Mouse (Mus musculus) heart, adult 8-10 months (tissue): ENCODE measurements around the gene Slc46a2. TPM values are rescaled to one million over a fixed set of nuclear protein-coding genes. Genes with fewer than 3 reads are reported as not detected.

Experiments used
- DNase-seq: peaks from one replicate; pipeline ENCODE4 v3.0.0; 2022; ENCODE audit warnings: low spot score
- total RNA-seq, 4 experiments: library from RNA; stranded (reverse); gene quantifications; 2 replicates each; pipeline ENCODE4 v1.2.4; 2022

Gene Slc46a2
- total RNA-seq, 4 experiments from 2014 or later = 0.09 to 0.14 TPM; not detected in 2

DNA sequence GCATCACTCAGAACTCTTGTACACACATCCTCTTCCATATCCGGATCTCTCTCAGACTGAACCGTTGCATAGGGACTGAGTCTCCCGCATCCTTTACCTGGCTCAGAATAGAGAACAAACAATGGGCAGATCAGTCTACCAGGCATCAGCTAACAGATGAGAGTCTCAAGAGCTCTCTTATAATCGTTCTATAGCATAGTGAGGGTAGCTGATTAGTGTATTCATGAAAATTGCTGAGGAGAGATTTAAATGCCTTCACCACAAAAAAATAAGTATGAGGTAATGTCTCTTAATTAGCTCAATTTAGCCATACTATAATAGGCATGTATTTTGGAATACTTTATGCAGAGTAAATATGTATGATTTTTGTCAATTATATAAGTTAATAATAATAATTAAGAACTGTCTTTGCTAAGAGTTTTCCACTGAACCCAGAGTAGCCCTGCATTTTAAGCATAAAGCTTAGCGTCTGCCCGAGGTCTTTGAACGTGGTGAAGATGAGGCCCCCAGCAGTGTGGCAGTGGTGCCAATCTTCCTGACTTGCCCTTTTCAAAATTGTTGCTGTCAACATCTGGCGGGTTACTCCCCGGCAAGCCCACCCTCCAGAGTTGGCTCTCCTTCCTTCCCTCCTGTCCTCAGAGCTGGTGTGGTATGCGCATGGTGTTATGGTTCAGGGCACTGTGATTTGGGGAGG, 23.0 kb downstream of the Slc46a2 start:
- DNase-seq = no peak

DNA sequence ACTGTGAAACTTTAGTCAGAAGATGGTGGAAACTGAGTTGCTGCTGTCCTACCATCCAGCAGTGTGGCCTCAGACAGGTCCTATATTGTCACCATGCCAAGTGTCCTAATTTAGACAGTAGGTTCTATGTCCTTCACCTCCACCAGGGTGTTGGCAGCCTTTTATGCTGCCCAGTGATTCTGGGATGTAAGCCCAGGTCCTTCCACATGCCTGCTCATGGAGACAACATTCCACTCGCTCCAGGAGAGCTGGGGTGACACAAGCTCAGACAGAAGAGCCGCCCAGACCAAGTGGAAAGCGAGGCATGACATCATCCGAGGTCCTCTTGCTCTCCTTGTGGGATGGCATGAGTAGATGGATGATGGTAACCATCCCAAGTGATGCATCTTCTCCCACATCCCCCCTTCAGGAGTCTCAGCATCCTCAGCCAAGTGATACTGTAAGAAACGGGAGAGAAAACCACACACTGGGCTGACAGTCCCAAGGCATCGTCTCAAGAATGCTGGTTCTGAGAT, 24.7 kb downstream of the Slc46a2 start:
- DNase-seq = peak; percentile 57

DNA sequence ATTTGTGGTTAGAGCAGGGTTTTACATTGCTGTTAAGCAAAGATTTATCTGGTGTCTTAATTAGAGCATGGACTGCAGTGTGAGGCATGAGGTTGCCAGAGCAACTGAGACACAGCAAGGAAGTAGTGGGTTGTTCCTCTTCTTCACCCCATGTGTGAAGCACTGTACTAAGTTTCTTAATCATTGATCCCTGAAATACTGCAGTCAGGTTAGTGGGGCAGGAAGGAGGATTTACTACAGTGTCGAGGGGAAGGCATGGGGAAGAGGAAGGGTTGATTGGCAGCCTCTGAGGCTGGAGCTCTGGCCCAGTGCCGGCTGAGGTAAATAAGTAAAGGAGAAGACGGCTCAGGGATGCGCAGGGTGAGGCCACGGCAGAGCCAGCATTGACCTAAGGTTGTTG, 26.8 kb downstream of the Slc46a2 start:
- DNase-seq = no peak

DNA sequence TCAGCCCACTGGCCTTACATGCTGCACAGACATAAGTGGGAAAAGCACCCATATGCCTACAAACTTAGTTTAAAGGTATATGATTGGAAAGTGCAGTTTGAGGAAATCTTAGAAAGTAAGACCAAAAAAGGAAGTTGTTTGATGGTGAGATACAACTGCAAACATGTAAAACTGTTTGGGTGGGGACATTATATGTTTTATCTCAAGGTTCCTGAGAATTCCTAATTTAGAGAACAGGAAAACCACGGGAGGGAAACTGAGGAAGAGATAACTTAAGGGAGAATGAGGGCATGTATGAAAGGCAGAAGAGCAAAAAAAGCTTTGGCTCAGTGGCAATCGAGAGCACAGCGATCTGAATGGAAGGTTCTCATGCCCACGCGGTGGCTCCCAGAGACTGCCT, 27.8 kb downstream of the Slc46a2 start:
- no peak for DNase-seq

DNA sequence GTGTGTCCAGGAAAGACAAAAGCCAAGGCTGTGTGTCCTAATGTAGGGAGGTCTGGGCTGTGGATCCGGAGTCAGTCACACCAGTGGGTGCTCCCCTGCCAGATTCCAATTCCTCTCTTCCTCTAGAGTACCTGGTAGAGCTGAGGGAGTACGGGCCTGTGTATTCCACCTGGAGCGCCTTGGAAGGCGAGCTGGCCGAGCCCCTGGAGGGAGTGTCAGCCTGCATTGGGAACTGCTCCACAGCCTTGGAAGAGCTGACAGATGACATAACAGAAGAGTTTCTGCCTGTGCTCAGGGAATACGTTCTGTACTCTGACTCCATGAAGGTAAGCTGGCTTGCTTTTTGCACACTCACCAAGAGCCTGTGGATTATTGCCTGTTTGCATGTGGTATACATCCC, 28.6 kb downstream of the Slc46a2 start:
- no peak for DNase-seq

DNA sequence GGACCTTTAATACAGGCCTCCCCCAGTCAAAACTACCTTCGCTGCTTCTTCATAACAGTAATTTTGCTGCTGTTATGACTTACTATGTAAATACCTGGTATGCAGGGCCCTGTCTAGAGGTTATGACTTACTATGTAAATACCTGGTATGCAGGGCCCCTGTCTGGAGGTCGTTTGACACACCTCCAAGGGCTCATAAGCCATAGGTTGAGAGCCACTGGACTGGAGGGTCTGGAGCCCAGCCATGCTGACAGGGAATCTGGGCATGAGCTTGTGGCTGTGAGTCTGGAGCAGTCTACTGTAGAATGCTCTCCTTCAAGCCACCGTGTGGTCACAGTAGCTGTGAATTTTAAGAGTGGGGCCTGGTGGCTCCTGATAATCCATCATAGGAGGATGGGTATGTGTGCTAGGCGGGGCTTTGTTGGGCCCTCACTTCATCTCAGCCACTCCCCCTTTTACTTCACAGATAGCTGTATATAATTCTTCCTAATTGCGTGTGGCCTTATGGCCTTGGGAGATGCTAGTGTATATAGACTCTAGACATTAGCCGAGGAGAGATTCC, 30.6 kb downstream of the Slc46a2 start:
- DNase-seq = no peak

DNA sequence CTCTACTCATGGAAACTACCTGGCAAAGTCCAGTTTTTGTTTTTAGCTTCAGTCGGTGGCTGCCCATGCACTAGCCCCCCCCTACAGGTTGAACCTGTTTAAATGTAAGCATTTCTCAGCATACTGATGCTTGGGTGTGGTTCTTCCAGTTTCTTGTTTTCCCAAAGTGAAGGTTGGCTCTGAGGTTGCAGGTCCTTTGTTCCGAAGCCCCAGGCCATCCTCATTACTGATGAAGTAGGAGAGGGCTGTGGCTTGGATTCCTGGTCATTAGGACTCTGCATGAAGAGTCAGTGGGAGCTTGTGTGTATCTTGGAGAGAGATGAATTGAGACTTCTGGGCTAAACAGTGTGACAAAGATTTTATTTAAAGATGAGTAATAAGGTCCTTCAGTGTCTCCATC, 33.6 kb downstream of the Slc46a2 start:
- no peak for DNase-seq

DNA sequence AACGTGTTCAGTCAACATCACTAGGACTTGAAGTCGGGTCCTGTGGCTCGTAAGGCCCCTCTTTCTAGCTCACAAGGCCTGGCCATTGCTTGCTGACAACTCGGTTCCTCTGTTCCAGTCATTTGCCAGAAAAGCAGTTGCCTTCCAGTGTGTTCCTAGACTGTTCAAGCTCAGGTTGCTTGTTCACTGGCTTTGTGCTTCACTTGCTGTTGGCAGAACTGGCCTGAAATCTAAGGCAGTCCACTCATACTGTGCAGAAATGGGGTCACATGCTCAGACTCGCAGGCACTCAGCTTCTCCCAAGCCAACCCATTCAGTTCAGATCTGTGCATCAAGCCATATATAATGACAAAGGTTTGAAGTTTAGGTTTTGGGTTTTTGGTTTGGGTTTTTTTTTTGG, 34.1 kb downstream of the Slc46a2 start:
- no peak for DNase-seq

DNA sequence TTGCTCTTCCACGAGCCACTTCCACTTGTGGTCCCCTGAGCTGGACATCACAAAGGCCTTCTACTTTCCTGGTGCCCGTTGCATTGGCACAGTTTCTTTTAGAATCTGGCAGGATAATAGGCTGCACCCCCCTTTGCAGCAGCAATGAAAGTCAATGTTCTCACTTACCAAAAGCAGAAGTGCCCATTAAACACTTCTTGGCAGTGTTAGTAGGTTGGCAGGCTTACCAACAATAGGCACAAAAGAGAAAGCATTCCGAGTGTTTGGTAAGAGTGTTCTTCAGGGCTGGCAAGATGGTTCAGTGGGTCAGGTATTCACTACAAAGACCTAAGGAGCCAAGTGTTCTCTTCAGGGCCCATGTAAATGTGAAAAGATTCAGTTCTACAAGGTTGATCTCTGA, 35.4 kb downstream of the Slc46a2 start:
- DNase-seq = no peak

DNA sequence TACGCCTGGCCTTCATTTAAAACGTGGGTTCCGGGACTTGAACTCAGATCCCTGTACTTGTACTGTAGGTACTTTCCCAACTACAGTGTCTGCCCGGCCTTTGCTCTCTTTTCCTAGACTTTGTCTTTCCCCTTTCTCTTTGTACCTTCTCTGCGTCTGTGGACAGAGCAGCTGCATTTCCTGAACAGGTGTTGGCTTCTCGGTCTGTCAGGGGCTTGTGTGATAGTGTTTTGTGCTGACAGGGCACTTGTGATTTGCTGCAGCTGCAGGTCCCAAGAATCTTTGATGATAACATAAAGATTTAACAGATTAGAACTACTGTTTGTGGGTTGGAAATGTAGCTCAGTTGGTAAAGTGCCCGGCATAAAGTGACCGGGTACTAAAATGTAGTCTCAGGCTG, 36.3 kb downstream of the Slc46a2 start:
- no peak for DNase-seq

DNA sequence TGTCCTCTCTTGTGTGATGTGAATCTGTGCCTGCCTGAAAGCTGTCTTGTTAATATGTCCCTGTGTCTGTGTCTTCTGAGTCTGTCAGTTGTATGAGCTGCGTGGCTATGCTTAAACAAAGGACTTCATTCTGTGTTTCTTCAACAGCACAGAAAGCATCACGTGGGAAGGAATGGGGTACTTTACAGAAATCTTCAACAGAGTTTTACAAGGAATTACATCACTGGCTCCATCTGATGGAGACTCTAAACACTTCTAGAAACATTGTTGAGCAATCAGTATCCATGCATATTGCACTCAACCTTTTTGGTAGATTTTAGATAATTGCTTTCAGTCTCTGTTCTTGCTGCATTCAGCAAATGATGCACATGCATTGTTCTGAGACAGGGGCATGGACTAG, 37.8 kb downstream of the Slc46a2 start:
- no peak for DNase-seq

DNA sequence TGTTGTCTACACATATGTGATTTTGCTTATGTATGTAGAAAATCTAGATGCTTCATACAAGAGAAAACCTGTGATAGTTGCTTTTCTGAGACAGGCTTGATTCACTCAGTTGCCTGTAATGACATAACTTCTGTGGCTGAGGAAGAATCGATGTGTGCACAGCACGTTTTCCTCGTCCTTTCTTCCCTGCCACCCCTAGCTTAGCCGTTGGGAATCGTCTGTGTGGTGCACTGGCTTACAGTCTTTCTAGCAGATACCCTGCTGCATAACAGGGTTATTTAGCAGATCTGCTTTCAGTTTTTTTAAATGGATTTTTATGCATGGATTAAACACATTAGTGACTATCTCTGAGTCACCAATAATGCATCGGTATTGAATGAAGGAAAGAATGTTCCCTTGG, 38.3 kb downstream of the Slc46a2 start:
- no peak for DNase-seq

DNA sequence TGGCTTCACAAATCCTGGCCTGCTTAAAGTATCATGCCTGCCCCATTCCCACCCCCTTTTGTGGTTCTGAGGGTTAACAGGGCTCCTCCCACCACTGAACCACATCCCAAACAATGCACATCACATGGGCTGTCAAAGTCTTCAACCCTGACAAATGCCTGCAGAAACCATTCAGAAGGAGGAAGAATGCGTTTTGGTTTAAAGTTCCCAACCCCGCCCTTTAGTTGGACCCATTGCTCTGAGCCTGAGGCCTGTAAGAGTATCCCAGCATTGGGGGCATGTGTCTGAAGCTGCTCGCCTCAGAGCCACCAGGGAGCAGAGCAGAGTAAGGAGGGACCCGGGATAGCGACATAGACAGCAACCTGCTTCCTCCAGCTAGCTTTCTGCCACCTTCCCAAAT, 41.0 kb downstream of the Slc46a2 start:
- no peak for DNase-seq

DNA sequence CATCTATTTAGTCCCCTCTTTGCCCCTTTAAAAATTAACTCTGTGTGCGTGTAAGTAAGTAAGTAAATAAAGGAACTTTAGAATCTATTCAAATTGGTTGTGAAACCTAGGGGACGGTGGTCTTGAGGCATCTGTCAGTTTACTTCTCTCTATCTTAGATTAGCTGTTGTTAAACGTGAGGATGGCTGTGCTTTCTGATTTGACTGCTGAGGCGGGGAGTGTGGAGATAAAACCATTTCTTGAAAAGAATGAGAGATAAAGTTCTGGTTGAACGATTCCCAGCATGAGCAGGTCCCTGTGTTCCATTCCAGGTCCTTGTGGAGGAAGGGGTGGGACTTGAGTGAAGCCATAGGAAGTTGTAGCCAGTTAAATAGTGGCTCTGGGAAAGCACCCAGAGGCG, 41.6 kb downstream of the Slc46a2 start:
- DNase-seq = no peak

DNA sequence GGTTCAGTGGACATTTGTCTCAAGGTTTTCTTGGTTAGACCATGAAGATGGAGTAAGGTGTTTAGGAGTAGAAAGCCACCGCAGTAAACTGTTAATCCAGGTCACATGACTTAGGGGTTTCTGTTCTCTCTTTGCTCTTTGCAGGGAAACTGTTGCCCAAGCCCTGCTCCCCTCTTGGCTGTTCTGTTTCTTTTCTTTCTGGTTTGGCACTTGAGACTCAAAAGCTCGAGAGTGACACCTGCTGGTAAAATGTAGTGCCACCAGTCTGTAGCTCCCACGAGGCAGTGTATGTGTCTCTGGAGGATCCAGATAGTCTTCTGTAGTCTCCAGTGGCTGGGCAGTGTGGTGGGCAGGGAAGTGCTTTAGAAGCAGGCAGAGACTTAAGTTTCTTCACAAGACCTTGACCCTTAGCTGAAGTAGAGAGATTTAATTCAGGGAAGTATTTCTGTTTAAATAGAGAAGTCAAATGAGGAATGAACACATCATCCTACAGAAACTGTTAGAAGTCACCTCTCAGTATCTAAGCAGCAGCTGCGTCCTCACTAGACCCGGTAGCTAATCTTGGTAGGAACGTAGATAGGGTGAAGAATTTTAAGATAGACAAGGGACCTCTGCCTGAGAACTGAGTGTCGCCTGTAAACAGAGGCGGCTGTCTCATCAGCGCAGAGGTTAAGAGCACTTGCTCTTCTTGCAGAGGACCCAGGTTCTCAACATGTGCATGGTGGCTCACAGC, 43.8 kb downstream of the Slc46a2 start:
- DNase-seq = peak; percentile 85

DNA sequence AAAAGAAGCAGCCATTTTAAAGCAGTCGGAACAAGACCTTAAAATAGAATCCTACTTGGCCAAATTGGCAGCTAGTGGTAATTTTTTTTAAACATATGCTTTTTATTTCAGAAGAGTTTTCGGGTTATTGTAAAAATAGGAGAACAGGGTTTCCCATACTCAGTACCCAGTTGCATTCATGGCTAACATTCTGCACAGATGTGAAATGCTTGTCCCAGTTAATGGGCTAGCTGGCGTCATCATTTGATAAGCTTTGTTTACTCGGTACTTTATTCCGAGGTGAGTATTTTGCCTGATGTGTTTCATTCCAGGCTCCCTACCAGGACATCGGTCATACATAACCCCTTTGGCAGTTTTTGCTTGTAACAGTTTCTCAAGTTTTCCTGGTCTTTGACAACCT, 44.4 kb downstream of the Slc46a2 start:
- no peak for DNase-seq

DNA sequence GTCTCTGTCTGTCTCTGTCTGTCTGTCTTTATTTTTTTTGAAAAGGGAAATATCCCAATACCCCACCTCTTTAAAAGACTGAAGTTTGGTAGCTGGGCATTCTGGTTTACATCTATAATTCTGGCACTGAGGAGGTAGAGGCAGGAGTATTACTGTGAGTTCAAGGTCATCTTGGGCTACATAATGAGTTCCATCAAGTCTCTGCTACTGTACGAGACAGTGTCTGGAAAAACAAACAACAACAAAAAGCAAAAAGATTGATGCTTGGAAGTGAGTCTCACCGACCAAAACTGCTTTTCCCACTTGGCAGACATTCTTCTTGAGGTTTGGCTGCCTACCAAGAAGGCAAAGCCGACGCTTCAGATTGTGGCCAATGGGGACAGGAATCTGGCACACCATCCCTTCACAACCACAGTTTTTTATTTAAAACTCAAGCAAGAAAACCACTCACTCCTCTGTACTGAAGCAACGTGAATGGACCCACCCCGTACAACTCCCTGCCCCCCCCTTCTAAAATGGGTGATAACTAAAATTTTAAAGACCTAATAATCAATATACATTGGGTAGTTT, 45.3 kb downstream of the Slc46a2 start:
- DNase-seq = peak; percentile 58

DNA sequence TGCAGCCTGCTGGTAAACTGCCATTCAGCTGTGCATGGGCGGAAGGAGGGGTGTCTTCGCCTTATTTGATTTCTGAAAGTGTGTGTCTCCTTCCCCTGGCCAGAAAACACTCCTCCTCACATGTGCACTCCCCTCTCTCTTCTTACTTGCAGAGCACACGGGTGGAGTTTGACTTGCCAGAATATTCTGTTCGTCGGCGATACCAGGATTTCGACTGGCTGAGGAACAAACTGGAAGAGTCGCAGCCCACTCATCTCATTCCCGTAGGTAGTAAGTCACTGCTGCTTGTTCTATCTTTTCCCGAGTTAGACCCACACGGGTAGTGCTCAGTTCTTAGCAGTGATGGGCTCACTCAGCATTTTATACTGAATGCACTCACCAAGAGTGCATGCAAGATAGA, 46.8 kb downstream of the Slc46a2 start:
- DNase-seq = no peak

DNA sequence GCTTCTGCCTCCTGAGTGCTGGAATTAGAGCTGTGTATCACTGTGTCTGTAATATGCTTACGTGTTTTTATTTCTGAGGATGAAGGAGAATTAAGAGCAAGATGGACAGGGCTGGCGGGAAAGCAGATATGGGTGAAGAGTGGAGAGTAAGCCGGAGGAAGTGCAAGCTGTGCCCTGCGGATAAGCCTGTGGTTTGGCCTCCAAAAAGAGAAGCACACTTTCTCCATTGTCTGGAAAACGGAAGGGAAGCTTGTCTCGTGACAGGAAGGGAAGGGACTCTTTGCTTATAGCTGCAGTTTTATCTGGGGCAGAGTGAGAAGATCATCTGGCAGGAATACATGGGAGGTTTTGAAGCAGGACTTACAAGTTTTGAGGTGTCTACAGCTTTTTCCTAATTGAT, 51.0 kb downstream of the Slc46a2 start:
- DNase-seq = peak; percentile 81

DNA sequence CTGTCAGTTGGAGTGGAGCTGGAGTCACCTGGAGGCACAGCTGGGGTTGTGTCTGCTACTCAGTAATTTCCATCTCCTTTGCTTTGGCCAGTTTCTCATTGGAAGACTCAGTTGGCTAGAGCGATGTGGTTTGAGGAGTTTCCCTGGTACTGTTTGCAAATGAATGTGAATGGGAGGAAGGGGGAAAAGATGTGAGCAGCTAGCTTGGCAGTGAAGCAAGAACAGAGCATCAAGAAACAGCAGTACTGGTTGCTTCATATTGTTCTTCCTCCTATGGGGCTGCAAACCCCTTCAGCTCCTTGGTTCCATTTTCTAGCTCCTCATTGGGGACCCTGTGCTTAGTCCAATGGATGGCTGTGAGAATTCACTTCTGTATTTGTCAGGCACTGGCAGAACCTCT, 52.5 kb downstream of the Slc46a2 start:
- no peak for DNase-seq

DNA sequence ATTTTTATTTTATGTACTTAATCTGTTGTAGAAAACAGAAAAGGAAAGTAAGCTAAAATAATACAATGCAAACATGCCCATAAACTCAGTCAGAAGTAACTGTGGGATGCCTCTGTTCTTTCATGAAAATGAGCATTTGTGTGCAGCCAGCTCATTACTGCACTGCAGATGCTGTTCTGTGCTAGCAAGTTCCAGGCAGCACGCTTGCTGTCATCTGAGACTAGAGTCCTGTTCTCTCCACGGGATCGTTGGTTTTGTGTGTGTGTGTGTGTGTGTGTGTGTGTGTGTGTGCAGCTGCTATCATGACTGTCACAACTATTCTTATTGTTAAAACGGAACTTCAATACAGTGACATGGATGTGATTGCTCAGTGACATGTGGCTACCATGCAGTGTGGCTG, 53.0 kb downstream of the Slc46a2 start:
- no peak for DNase-seq

DNA sequence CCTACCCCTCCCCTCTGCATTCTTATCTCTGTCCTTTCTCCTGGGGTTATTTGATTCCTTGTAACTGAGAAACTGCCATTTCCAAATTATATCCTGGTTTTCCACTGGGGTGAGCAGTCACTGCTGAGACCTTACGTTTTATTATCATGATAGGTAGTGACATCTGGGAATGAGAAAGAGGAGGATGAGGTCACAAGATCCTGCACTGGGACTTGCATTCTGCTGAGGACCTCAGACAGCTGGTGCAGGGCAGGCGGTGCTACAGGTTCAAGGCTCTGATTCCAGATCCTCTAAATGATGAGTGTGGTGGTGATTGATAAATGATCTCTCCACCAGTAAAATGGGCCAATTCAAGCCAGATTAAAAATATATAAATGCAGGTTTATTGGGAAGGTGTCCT, 54.4 kb downstream of the Slc46a2 start:
- DNase-seq = no peak
